ENCODE assay signal across 8 mouse cellular contexts in genomic region chr6:37642066-37642465, GRCm38 (mm10).
A peak's percentile ranks its signal among the peaks of the same experiment; 100 is the strongest.
DNase-seq lines count a peak whose midpoint lies in the region; ATAC-seq and TF ChIP-seq lines count a peak whose summit lies in the region.

No protein-coding gene starts in this region.

- H3K36me3 ChIP-seq in lung, embryonic 14.5 days (ENCODE audit: insufficient read depth), result no peaks in the 10 kb centered on the region
- no peaks in the 10 kb centered on the region for H3K36me3 ChIP-seq in hindbrain, embryonic 12.5 days
- H3K36me3 ChIP-seq in neural tube, embryonic 14.5 days (ENCODE audit: control insufficient read depth, insufficient read depth, low read length), result no peaks in the 10 kb centered on the region
- no peaks in the 10 kb centered on the region for H3K36me3 ChIP-seq in kidney, embryonic 14.5 days (ENCODE audit: control insufficient read depth, insufficient read depth, low read length)

- 0 out of 2 replicates have a peak, but pooled peaks have one; percentile 26 for ATAC-seq in cerebellum, adult (ENCODE audit: insufficient number of reproducible peaks, low FRiP score, low TSS enrichment)
- ATAC-seq in lung, embryonic 14.5 days (ENCODE audit: insufficient read depth), result no peak
- ATAC-seq in hindbrain, embryonic 12.5 days (ENCODE audit: low FRiP score), result 0 out of 2 replicates have a peak, but pooled peaks have one; percentile 21
- no peak for ATAC-seq in neural tube, embryonic 14.5 days (ENCODE audit: low read depth)
- ATAC-seq in activated CD4-positive, CD25-positive, alpha-beta regulatory T cell, adult 4 months, result no peak
- no peak for ATAC-seq in kidney, embryonic 14.5 days (ENCODE audit: low FRiP score, low TSS enrichment)

- no peaks in the 10 kb centered on the region for H3K4me1 ChIP-seq in lung, embryonic 14.5 days (ENCODE audit: insufficient read depth)
- peaks cover 15% of the 10 kb centered on the region for H3K4me1 ChIP-seq in hindbrain, embryonic 12.5 days
- H3K4me1 ChIP-seq in neural tube, embryonic 14.5 days (ENCODE audit: control insufficient read depth, insufficient read depth, low read length), result peaks cover 14% of the 10 kb centered on the region; the same call in 1 of the 2 replicates
- H3K4me1 ChIP-seq in kidney, embryonic 14.5 days (ENCODE audit: control insufficient read depth, insufficient read depth, low read length), result no peaks in the 10 kb centered on the region

- no peak overlapping the region for H3K4me3 ChIP-seq in lung, embryonic 14.5 days (ENCODE audit: low read depth, low read length)
- no peak overlapping the region for H3K4me3 ChIP-seq in hindbrain, embryonic 12.5 days
- H3K4me3 ChIP-seq in neural tube, embryonic 14.5 days (ENCODE audit: low read depth, low read length), result peak overlapping the region; percentile 8; the same call in 1 of the 2 replicates
- no peak overlapping the region for H3K4me3 ChIP-seq in kidney, embryonic 14.5 days (ENCODE audit: low read length)

- no peaks in the 10 kb centered on the region for H3K27me3 ChIP-seq in lung, embryonic 14.5 days (ENCODE audit: insufficient read depth, low read length)
- H3K27me3 ChIP-seq in hindbrain, embryonic 12.5 days, result no peaks in the 10 kb centered on the region
- H3K27me3 ChIP-seq in neural tube, embryonic 14.5 days (ENCODE audit: control insufficient read depth, insufficient read depth, low read length), result no peaks in the 10 kb centered on the region
- H3K27me3 ChIP-seq in kidney, embryonic 14.5 days (ENCODE audit: control insufficient read depth, insufficient read depth, low read length), result no peaks in the 10 kb centered on the region

- no peak overlapping the region for H3K9ac ChIP-seq in lung, embryonic 14.5 days
- H3K9ac ChIP-seq in hindbrain, embryonic 12.5 days, result no peak overlapping the region
- no peak overlapping the region; the same call in 1 of the 2 replicates for H3K9ac ChIP-seq in neural tube, embryonic 14.5 days (replicated peaks; ENCODE audit: low read depth, low read length)
- H3K9ac ChIP-seq in kidney, embryonic 14.5 days (ENCODE audit: low read depth, low read length), result no peak overlapping the region

- H3K9me3 ChIP-seq in lung, embryonic 14.5 days (ENCODE audit: low read depth, low read length), result no peaks in the 10 kb centered on the region
- no peaks in the 10 kb centered on the region for H3K9me3 ChIP-seq in hindbrain, embryonic 12.5 days (replicated peaks)
- no peaks in the 10 kb centered on the region for H3K9me3 ChIP-seq in neural tube, embryonic 14.5 days (ENCODE audit: control insufficient read depth, low read length)
- H3K9me3 ChIP-seq in kidney, embryonic 14.5 days (ENCODE audit: control insufficient read depth, low read length), result no peaks in the 10 kb centered on the region

- WGBS in lung, embryonic 14.5 days, result 37% methylated on average over 4 of the region's 4 CpGs
- WGBS in hindbrain, embryonic 12.5 days, result 30% methylated on average over 4 of the region's 4 CpGs
- 30% methylated on average over 4 of the region's 4 CpGs for WGBS in neural tube, embryonic 14.5 days
- WGBS in kidney, embryonic 14.5 days, result 44% methylated on average over 4 of the region's 4 CpGs

- no peak for DNase-seq in cerebellum, adult 8-10 months
- peak; percentile 21 for DNase-seq in lung, embryonic 14.5 days
- no peak for DNase-seq in lung, postnatal 25 days (ENCODE audit: low spot score)

- H3K4me2 ChIP-seq in lung, embryonic 14.5 days, result no peak overlapping the region
- peak overlapping the region; percentile 45 for H3K4me2 ChIP-seq in hindbrain, embryonic 12.5 days (replicated peaks)
- peak overlapping the region; percentile 32 for H3K4me2 ChIP-seq in neural tube, embryonic 14.5 days (ENCODE audit: low read depth, low read length)
- no peak overlapping the region for H3K4me2 ChIP-seq in kidney, embryonic 14.5 days (replicated peaks; ENCODE audit: low read depth, low read length)

- no peak for TF ChIP-seq CTCF in lung, embryonic 14.5 days (IDR thresholded peaks at IDR 0.05; ENCODE audit: low read depth)

- no peak overlapping the region for H3K27ac ChIP-seq in lung, embryonic 14.5 days (ENCODE audit: low read depth)
- H3K27ac ChIP-seq in hindbrain, embryonic 12.5 days, result peak overlapping the region; percentile 89
- H3K27ac ChIP-seq in neural tube, embryonic 14.5 days (ENCODE audit: low read depth, low read length), result peak overlapping the region; percentile 83
- no peak overlapping the region for H3K27ac ChIP-seq in kidney, embryonic 14.5 days (ENCODE audit: low read depth, low read length)

Comparison
In these comparisons a context has a peak if more than half of its experiments do, and no peak if none do; other contexts are left out.
1. ATAC-seq: peak in cerebellum, adult (single experiment) and hindbrain, embryonic 12.5 days (single experiment); none in lung, embryonic 14.5 days (single experiment), neural tube, embryonic 14.5 days (single experiment), activated CD4-positive, CD25-positive, alpha-beta regulatory T cell, adult 4 months (single experiment) and kidney, embryonic 14.5 days (single experiment).
2. H3K27ac ChIP-seq: peak in hindbrain, embryonic 12.5 days (single experiment) and neural tube, embryonic 14.5 days (single experiment); none in lung, embryonic 14.5 days (single experiment) and kidney, embryonic 14.5 days (single experiment).
3. H3K4me2 ChIP-seq: peak in hindbrain, embryonic 12.5 days (single experiment) and neural tube, embryonic 14.5 days (single experiment); none in lung, embryonic 14.5 days (single experiment) and kidney, embryonic 14.5 days (single experiment).